Mouse (Mus musculus): Measurements from ENCODE around the gene Slc25a28. TPM values are rescaled to one million over a fixed set of nuclear protein-coding genes. Genes with fewer than 3 reads are reported as not detected.

The Slc25a28 gene
- total RNA-seq, 4 experiments from 2014 or later: 24.8 to 29.5 (median 27.4) TPM

DNA sequence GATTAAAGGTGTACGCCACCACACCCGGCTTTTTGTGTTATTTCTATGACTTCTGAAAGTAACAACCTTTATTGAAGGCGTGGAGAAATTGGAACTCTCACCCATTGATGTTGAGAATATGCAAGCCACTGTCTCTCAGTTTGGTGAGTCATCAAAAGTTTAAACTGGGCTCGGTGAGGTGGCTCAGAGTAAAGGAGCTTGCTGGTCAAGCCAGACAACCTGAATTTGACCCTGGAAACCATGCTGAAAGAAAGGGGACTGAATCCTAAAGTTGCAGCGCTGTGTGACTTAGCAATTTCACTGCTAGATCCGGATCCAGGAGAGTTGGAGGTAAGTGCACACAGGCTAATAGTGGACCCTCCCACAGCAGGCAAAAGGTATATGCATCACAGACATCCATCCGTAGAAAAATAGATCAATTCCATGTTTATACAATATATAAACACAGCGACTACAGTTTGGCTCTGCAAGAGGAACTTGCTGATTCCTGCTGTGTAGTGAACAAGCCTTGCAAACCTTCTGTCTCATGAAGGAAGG, 3.9 kb upstream of the Slc25a28 start:
- DNase-seq (ENCODE audit: low spot score): no peak

DNA sequence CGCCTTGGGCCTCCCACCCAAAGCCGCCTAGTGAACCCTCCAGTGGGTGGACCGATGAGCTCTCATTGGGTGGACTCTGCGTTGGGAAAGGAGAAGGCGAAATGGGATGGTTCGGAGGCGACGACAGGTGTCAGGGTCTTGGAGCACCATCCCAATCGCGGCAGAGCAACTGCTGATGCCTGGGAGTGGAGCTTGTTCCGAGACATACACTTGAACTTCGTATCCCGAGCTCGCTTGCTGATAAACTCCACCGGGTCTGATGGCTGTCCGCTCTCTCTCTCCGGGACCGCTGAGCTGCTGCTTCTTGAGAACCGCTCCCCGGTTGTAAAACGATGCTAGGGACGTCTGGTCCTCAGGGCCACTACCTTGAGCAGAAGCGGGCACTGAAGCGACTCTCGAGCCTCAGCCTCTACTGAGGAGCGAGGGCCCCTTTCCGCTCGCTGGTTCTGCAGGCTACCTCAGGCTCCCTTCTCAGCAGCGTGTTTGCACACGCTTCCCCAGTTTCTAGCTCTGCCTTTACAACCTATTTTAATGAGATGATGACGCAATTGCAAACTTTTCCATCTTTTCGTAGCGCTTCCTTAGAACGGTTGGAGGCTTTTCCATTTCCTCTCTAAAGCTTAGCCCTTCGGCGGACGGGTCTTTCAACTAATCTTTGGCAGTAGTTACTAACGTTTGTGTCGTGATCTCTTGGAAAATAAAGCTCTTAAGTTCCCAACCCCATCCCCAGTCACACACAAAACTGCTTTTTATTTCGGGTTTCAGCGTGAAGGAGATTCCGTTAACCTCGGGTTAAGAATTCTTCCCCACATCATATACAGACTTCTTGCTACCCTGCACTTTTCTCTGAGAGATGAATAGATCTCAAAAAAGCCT, 1.1 kb upstream of the Slc25a28 start:
- DNase-seq (ENCODE audit: low spot score): no peak

DNA sequence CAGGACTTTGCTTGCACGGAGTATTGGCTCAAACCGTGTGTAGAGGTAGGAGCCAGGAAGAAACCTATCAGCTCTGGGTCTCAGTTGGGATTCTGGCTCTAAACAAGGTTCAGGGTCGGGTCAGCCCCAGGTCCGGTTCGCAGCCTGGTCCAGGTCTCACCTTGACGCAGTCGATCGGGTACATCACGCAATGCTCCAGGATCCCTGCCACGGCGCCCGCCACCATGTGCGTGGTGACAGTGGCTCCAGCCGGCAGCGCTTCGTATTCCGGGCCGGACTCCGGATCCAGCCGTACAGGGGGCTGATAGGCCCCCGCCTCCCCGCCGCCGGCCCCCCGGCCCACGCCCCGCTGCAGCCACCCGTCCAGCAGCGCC, 378 bp downstream of the Slc25a28 start:
- DNase-seq (ENCODE audit: low spot score): no peak

DNA sequence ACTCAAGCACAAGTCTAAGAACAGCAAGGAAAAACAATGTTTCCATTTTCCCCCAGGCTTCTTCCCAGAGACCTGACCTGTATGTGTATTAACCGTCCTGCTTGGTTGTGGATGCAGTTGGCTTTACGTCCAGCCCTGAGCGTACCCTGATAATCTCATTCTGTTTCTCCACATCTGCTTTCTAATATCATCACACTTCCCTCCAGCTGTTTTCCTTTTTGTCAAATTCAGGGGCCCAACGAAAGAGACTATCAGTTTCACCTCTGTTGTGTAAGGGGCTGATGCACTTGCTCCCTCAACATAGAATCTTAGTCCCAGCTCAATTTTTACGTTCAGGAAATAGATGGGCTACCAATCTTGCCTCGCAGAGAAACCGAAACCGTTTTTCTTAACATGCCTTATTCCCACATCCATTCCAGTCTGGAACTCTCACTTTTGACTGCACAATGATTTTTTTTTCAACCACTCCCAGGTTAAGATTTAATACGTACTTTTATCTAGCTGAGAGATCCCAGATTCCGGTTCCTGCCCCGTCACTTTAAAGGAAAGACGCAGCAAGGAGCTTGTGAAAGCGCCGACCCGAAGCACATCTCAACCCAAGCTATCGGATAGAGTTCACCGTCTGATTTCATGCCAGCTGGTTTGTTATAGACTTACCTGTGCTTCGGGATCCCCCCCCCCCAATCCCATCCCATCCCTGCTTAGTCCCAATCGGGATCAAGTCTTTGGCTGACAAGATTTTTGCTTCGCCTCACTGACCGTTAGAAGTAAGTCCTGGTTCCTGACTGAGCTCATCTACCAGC, 967 bp downstream of the Slc25a28 start:
- no peak for DNase-seq (ENCODE audit: low spot score)

DNA sequence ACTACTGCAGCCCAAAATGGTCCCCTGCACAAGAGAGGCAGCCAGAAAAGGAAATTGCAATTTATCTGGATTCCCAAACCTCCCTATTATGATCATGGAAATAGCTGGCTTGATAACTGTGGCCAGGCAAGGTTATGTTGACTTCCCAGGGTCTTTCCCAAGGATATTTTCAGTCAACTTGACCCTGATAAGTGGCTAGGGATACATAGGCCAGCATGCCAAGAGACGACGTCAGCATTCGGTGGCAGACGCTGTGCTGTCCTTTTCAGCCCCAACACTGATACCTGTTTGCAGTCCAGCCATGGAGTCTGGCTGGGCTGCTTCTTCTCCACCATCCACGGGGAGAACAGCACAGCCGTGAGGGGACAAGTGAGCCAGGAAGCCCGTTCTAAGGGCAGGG, 3.6 kb downstream of the Slc25a28 start:
- no peak for DNase-seq (ENCODE audit: low spot score)

DNA sequence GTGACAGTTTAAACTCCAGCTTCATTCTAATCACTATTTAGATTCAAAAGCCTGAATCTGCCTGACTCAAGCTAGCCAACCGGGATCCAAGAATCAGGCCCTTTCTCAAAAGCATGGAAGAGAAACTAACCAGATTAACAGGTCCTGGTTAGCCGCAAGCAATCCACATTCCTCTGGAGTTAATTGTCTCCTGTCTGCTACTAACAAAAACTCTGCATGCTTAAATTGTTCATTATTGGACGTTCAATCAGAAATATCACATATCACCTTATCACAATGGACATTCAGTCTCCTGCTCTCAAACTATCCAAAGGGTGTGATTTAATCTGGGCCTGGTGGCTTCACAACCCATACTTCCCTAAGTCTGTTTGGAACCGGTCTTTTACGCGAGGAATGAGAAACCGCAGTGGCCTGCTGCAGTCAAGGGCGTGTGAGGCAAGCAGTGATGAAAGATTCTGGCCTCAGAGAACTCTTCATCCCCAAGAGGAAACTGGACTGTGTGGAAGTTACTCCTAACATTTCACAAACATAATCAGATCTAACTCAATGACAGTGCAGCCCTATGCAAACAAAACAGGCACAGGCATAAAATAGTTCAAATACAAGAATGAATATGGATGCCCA, 5.4 kb downstream of the Slc25a28 start:
- no peak for DNase-seq (ENCODE audit: low spot score)

DNA sequence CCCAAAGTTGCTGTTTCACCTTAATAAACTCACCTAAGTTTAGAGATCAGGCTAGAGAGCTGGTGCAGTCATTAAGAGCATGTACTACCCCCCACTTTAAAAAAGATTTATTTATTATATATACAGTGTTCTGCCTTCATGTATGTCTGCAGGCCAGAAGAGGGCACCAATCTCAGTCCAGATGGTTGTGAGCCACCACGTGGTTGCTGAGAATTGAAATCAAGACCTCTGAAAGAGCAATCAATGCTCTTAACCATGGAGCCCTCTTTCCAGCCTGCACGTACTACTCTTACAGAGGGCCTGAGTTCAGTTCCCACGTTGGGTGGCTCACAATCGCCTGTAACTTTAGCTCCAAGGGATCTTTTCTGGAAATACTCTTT, 7.3 kb downstream of the Slc25a28 start:
- no peak for DNase-seq (ENCODE audit: low spot score)

DNA sequence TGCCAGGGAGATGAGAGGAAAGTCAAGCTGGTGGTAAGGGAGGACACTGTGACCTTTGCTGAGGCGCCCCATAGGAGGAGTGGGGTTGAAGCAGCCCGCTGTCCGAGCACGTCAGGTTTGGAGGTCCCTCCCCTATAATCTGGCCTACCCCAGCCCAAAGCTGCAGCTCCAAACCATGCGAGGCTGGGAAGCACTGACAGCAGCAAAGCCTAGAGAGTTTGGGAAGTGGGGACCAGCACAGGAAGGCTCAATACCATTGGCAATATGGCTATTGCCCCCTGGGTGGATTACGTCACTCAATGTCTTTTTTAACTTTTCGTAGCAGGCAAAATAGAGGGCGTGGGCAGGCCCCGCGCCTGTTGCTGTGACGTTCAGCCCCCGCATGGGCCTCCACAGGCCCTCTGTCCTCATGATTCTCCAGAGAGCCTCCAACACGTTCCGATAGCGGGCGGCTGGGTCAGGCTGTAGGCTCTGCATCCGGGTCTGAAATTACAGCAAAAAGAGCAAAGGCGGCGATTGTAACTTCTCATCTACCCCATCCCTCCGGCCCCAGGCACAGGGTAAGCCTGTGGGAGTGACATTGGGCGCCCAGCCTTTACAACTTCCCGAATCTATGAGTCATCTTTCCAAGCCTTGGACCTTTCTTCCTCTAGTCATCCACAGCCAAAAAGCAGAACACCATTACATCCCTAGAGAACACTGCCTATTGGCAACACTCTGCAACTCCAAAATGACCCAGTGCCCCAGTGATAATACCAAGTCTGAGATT, 7.8 kb downstream of the Slc25a28 start:
- peak; percentile 64 for DNase-seq (ENCODE audit: low spot score)

DNA sequence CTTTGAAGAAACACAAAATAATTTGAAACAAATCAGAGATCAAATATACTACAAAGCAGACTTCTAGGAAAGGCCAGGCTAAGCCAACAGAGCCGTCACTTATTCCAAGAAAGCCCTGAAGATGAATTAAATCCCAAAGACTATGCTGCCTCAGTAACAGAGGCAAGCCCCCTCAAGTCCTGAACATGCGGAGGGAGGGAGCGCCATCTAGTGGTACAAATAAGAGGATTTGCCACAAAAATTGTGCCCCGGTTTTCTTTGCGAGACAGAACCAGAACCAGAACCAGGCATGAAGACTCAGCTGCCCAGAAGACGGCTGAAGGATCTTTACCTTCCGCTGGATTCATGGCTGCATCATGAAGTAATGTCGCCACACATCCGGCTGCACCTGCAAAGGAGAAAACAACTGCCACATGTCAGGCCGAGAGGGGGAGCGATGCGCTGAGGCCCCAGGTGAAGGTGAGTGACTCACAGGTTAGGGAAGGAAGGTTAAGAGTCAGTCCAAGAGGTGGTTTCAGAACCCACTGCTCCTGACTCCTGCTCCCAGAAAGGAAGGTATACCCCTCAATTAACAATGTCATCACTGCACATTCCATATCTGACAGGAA, 9.1 kb downstream of the Slc25a28 start:
- DNase-seq (ENCODE audit: low spot score): no peak

DNA sequence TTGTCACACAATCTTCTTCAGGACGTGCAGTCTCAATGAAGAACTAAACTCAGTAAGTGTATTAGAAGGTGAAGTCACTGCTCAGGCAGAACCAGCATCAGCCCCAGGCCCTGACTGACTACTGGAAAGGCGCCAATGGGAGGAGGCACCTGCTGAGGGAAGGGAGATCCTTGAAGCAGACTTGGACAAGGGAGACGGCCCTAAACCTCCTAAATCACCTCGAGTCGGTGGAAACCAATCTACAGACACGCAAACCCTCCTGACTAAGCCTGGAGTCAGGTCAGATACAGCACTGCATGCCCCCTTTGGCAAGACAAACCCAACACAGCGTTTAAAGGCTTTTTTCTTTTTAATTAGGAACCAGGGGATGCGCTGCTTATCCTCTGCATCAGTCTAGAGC, 11.2 kb downstream of the Slc25a28 start:
- no peak for DNase-seq (ENCODE audit: low spot score)

DNA sequence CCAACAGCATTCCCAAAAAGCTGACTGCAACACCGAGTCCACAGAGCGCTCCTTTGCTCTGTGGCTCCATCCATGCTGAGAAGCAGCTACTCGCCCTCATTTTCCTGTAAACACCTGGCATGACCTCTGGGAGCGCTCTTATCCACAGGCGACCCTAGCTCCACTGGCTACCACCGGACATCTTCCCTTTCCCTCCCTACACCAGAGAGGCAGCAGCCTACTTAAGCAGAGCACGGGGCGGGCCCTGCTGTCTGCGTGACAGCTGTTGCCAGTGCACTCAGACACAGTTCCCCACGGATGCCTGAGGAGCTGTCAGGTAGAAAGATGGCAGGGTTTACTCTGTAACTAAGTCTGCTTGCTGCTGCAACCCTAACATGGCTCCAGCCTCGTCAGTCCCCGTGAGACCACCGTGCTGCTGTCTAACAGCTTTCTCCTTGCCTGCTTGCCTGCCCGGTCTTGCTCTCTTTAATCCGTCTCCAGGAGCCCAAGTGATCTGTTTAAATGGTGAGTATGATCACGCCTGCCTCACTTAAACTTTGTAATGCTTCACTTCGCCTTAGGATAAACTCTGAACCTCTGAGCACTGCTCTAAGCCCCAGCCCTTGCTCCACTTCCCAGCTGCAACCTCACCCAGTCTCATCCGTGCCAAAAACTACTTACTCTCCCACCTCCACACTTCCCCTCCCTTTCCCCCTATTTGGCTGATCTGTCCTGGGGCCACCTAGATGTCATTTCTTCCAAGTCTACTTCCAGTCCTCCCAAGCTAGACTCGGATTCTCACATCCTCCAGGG, 12.3 kb downstream of the Slc25a28 start:
- no peak for DNase-seq (ENCODE audit: low spot score)

DNA sequence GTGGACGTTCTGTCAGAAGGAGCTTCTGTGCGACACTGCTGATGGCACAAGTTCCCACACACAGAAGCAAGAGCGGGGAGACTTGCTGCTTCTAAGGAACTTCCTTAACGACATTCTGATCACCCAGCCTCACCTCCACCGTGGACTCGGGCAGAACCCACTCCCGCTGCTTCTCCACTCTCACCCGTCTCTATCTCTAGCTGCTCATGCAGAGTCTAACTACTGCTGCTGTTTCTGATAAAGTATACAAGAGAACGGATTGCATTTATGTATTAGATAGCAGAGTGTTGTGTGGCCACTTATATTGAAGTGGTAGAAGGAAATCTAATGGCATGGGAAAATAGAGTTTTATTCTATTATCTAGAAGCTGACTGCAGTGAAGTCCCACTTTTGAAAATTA, 13.9 kb downstream of the Slc25a28 start:
- no peak for DNase-seq (ENCODE audit: low spot score)

DNA sequence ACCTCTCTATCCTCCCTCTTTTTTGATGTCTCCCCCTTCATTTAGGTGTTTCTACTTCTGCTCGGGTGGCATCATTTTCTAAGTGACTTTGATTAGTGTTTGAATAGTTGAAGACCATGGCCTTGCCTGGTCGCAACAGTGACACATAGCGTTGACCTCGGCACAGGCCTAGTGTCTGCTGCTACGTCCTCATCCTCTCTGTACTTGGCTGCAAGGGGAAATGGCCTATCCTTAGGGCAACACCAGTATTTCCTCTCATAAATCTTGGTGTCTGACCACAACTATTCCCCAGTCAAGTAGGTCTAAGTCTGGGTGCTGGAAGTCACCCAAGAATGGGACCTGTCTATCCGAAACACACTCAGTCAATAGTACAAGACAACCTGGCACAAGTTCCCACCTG, 15.0 kb downstream of the Slc25a28 start:
- DNase-seq (ENCODE audit: low spot score): no peak

DNA sequence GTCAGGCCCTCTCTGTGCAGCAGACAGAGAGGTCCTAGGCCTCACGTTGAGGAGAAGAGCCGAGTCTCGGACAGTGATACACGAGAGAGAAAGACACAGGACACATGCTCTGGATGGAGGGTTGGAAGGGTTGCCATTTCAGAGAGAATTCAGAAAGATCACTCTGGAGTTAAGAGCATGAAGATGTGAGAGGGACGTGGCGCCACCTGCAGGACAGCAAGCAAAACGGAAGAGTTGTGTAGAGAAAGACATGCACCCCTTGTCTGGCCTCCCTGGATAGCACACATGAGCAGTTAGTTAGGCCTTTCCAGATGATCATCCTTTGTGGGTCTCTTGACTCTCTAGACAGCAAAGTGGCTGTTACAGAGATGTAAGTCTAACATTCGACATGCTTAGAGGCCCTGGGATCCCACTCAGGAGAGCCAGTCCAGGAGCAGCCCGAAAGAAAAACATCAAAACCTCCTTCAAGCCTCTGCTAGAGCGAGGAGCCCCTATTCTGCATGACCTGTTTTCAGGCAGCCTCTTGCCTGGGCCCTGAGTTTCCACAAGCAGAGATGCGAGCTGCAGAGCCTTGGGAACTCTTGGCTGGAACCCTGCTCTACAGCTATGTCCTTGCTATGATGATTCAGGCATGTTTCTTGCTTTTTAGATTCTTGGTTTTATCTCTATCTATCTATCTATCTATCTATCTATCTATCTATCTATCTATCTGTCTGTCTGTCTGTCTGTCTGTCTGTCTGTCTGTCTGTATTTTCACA, 18.8 kb downstream of the Slc25a28 start:
- peak; percentile 40 for DNase-seq (ENCODE audit: low spot score)

DNA sequence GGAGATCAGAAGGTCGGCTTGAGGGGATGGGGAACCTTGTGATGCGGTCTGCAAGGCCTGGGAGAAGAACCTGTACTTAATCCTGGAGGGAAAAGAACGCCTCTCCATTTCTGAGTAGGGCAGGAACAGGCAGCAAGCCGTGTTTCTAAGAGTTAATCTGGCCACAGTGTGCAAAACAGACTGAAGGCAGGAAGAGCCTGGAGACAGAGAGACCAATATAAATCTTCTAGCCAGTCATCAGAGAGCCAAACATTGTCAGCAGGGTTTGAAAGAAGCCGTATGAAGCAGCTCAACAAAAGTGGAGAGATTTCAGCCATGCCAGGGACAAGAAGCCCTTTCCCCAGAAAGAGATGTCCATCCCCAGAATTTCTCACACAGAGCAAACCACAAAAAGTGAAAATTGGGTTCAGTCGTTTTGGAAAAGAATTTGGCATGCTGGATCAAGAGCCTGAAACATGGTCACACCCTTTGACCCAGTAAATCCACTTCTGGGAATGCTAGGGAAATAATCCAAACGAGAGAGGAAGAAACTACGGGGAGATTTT, 23.4 kb downstream of the Slc25a28 start:
- DNase-seq (ENCODE audit: low spot score): no peak

DNA sequence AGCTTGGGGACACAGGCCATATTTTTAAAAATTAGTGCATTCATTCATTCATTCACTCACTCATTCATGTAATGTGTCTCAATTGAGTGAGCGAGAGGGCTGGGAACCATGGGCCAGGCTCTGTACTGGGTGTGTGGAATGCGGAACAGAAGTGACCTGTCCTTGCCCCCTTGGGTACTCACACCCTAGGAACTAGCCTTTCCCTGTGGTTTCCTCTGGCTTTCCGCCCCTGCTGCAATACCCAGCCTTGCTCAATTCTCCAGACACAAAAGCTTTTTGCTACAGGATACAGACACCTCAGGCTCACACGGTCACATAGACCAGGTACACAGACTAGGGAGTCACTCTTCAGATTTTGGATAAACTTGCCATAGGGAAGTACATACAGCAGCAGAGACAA, 26.3 kb downstream of the Slc25a28 start:
- DNase-seq (ENCODE audit: low spot score): no peak

DNA sequence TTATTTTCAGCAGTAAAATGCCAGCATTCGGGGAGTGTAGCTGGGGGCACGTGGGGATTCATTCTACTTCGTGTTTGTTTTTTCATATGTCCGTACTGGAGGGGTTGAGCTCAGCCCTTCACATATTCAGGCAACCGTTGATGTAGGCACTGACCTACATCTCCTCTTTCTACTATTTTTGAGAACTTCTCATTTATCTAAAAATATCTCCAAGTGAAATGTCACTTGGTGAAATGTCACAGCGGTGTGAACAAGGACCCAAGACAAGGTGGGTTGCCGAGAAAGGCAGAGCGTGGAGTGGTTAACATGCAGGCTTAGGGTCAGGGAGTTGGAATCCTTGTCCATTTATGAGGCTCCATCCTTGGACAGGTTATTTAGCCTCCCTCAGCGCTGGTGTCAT, 27.4 kb downstream of the Slc25a28 start:
- DNase-seq (ENCODE audit: low spot score): no peak

DNA sequence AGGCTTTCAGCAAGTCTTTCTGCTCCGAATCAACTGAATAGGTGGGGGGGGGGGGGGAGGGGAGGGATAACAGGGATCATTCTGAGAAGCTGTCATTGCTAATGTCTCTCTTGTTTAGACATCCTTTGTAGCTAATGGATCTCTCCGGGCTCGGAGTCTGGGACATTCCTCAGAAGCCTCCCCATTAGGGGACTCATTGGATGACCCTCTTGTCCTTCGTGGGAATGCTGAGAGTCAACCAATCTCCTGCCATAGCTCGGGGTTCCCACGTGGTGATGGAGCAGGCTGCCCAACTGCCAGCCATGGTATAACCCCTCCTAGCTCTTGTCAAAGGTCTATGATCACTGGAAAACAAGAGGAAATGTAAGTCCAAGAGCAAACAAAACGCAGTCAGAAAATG, 27.8 kb downstream of the Slc25a28 start:
- no peak for DNase-seq (ENCODE audit: low spot score)

DNA sequence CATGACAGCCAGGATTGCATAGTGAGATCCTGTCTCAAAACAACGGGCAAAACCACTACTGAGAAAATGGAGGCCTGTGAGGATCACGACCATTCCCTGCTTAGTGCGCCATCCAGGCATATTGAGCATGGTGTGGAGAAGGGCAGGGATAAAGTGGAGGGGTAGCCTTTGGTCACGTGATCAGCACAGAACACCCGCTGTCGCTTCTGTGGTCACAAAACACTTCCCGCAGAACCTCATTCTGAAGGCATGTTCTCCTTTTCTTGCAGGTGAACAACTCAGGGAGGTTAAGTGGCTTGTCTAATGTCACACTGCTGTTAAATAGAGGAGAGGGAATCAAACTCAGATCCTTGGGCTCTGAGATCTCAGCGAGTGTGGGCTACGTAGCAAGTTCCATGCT, 29.2 kb downstream of the Slc25a28 start:
- DNase-seq (ENCODE audit: low spot score): no peak

All from heart, adult 8-10 months (tissue).